ENCODE assay signal across 10 mouse cellular contexts in the genomic region with DNA sequence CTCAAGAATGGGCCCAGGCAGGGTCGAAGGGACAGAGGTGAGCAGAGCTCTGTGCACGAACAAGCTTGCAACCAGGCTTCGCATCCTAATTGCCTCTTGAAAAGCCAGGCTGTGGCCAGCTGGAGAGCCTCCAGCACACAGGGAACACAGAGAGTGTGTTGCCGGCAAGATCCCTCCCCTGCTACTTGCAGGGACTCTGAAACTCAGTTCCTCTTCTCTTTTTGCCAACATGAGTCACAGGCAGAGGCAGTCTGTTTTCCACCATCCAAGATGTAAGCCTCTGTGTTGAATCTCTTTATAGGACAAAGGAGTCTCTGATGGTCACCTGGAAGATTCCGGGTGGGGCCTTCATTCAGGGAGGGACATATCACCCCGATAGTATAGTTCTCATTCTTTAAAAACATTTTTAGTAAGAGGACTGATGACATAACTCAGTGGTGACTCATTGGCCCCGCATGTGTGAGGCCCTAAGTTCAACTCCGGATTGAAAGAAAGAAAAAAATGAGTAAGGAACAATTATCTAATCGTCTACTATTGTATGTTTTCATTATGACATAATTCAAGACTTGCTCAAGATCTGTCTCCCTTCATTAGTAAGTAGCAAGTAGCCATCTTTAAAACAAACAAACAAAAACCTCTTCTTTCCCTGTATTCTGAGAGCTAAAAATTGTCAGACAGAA. TPM values are rescaled to one million over a fixed set of nuclear protein-coding genes. Genes with fewer than 3 reads are reported as not detected.
DNase-seq lines count a peak whose midpoint lies in the region; ATAC-seq lines count a peak whose summit lies in the region.
"Had no signal": no experiment of that assay in that cellular context is flagged by ENCODE, and none has a peak within 500 bp of the region (broad histone marks: within the 10 kb centered on the region; RNA-seq: fewer than 3 reads in every experiment).

No protein-coding gene starts in this region.

- H3K27me3 ChIP-seq in forebrain, embryonic 13.5 days, result no peaks in the 10 kb centered on the region
- no peaks in the 10 kb centered on the region for H3K27me3 ChIP-seq in hindbrain, embryonic 12.5 days
- H3K27me3 ChIP-seq: embryonic facial prominence, embryonic 13.5 days; limb, embryonic 15.5 days had no signal

- peak; percentile 15 for DNase-seq in cerebellum, adult 9-10 months
- DNase-seq in cerebellum, adult 11 months, result no peak
- DNase-seq in MN1 (ENCODE audit: low spot score), result peak; percentile 89
- DNase-seq in lung, postnatal 36 days, result peak; percentile 81
- DNase-seq in skeletal muscle tissue, adult 2 months (ENCODE audit: low read depth, low spot score), result peak; percentile 48
- DNase-seq in kidney, adult 11 months, result no peak

- H3K36me3 ChIP-seq in forebrain, embryonic 13.5 days (ENCODE audit: poor library complexity, severe bottlenecking), result no peaks in the 10 kb centered on the region
- no peaks in the 10 kb centered on the region for H3K36me3 ChIP-seq in hindbrain, embryonic 12.5 days
- H3K36me3 ChIP-seq: embryonic facial prominence, embryonic 13.5 days; limb, embryonic 15.5 days had no signal

- H3K9ac ChIP-seq in forebrain, embryonic 13.5 days, result no peak overlapping the region; the same call in 1 of the 2 replicates
- no peak overlapping the region for H3K9ac ChIP-seq in hindbrain, embryonic 12.5 days
- H3K9ac ChIP-seq: embryonic facial prominence, embryonic 13.5 days; limb, embryonic 15.5 days had no signal

- ATAC-seq in forebrain, embryonic 13.5 days, result peak; percentile 90
- ATAC-seq in hindbrain, embryonic 12.5 days (ENCODE audit: low FRiP score), result peak; percentile 84

- H3K27ac ChIP-seq in forebrain, embryonic 13.5 days, result peak overlapping the region; percentile 87
- peak overlapping the region; percentile 87 for H3K27ac ChIP-seq in hindbrain, embryonic 12.5 days
- H3K27ac ChIP-seq: embryonic facial prominence, embryonic 13.5 days; limb, embryonic 15.5 days had no signal

- H3K4me3 ChIP-seq in forebrain, embryonic 13.5 days, result no peak overlapping the region
- no peak overlapping the region for H3K4me3 ChIP-seq in hindbrain, embryonic 12.5 days
- H3K4me3 ChIP-seq: embryonic facial prominence, embryonic 13.5 days; limb, embryonic 15.5 days had no signal

- peaks cover 17% of the 10 kb centered on the region for H3K4me1 ChIP-seq in forebrain, embryonic 13.5 days
- peaks cover 20% of the 10 kb centered on the region for H3K4me1 ChIP-seq in hindbrain, embryonic 12.5 days

- 40% methylated on average over 9 of the region's 9 CpGs for WGBS in forebrain, embryonic 13.5 days
- WGBS in hindbrain, embryonic 12.5 days, result 54% methylated on average over 9 of the region's 9 CpGs

- no peaks in the 10 kb centered on the region for H3K9me3 ChIP-seq in forebrain, embryonic 13.5 days (replicated peaks)
- no peaks in the 10 kb centered on the region for H3K9me3 ChIP-seq in hindbrain, embryonic 12.5 days (replicated peaks)
- H3K9me3 ChIP-seq: embryonic facial prominence, embryonic 13.5 days; limb, embryonic 15.5 days had no signal

- H3K4me2 ChIP-seq in forebrain, embryonic 13.5 days, result peak overlapping the region; percentile 37
- H3K4me2 ChIP-seq in hindbrain, embryonic 12.5 days (replicated peaks), result peak overlapping the region; percentile 27
- H3K4me2 ChIP-seq: embryonic facial prominence, embryonic 13.5 days; limb, embryonic 15.5 days had no signal

RNA-seq across cellular contexts. Expression of gene Il20rb, which starts 46.3 kb away (rescaled TPM):
- 0.66 and 0.76 TPM in 2 replicates for polyA plus RNA-seq in forebrain, embryonic 13.5 days (2015; fragmentation: Nextera tagmentation; extraction: Ambion mirVana)
- polyA plus RNA-seq in hindbrain, embryonic 12.5 days (2016; fragmentation: Nextera tagmentation; extraction: Ambion mirVana), result 0.42 and 0.87 TPM in 2 replicates

Comparison
In these comparisons a context has a peak if more than half of its experiments do, and no peak if none do; other contexts are left out.
1. DNase-seq: peak in cerebellum, adult 9-10 months (single experiment), MN1 (single experiment), lung, postnatal 36 days (single experiment) and skeletal muscle tissue, adult 2 months (single experiment); none in cerebellum, adult 11 months (single experiment) and kidney, adult 11 months (single experiment).